Mouse (Mus musculus) thymus, adult 2 months (tissue): ENCODE data around the gene Rpl36a-ps1. TPM values are rescaled to one million over a fixed set of nuclear protein-coding genes. Genes with fewer than 3 reads are reported as not detected.

Experiments
- DNase-seq: peaks from one replicate; pipeline ENCODE4 v3.0.0; 2021
- H3K27ac ChIP-seq: fragments of 200-500 bp; 2 replicates; pipeline ENCODE4 v1.5.1; 2012; ENCODE audit warnings: low read length, control low read depth; ENCODE audit not compliant: control insufficient read depth, insufficient read depth
- H3K27me3 ChIP-seq: fragments of 200-500 bp; 2 replicates; pipeline ENCODE4 v1.6.1; 2012; ENCODE audit warnings: mild to moderate bottlenecking, low read length, moderate library complexity, mixed read lengths; ENCODE audit not compliant: control insufficient read depth, insufficient read depth
- H3K36me3 ChIP-seq: fragments of 200-500 bp; 2 replicates; pipeline ENCODE4 v1.6.1; 2012; ENCODE audit warnings: mild to moderate bottlenecking, low read length, moderate library complexity; ENCODE audit not compliant: control insufficient read depth, insufficient read depth
- H3K4me1 ChIP-seq: fragments of 200-500 bp; replicated peaks from 2 replicates; pipeline ENCODE4 v1.6.1; 2012; ENCODE audit warnings: low read length; ENCODE audit not compliant: control insufficient read depth, insufficient read depth
- H3K4me3 ChIP-seq: fragments of 200-500 bp; 2 replicates; pipeline ENCODE4 v1.5.1; 2012; ENCODE audit warnings: mild to moderate bottlenecking, low read length, control low read depth, moderate library complexity; ENCODE audit not compliant: control insufficient read depth, insufficient read depth
- CTCF ChIP-seq: fragments of 200-500 bp; IDR thresholded peaks from 2 replicates; pipeline ENCODE4 v1.5.1; 2012; ENCODE audit warnings: mild to moderate bottlenecking, control low read depth, low read length, moderate library complexity, borderline replicate concordance; ENCODE audit not compliant: control insufficient read depth, poor library complexity, insufficient read depth; ENCODE audit errors: extremely low read depth
- POLR2A ChIP-seq: fragments of 200-500 bp; IDR thresholded peaks from 2 replicates; pipeline ENCODE4 v1.6.1; 2012; ENCODE audit warnings: mild to moderate bottlenecking, low read length, control low read depth, moderate library complexity; ENCODE audit not compliant: control insufficient read depth, poor library complexity, insufficient read depth; ENCODE audit errors: extremely low read depth
- WGBS: fragments of 180-500 bp; shearing (Covaris S2); methylation state at CpG from one replicate; pipeline ENCODE4 v1.1.7; 2018; 5-methylcytosine and 5-hydroxymethylcytosine counted together
- polyA plus RNA-seq: library from polyadenylated mRNA; depleted of rRNA; stranded (reverse); fragments of >200 nt; gene quantifications from 2 replicates; pipeline ENCODE4 v1.2.3, GENCODE M21; 2012

The Rpl36a-ps1 gene
- polyA plus RNA-seq, 1 experiment, result not detected

DNA sequence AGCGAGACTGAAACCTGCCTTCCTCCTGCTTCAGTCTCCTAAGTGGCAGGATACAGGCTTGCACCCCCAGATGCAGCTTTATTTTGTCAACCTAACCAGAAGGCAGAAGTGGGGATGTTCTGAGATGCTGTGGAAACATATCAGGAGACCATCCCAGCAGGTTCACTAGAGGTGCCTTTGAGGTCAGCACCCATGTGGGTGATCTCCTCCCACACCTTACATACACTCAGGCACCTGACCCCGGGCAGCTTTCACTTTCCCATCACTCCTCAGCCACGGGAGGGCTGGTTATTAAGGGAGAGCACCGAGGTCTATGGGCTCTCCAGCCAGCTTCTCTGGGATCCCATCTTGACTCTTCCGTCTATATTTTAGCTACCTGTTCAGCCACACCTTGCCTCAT, 38.5 kb upstream of the Rpl36a-ps1 start:
- H3K27ac ChIP-seq, result no peak overlapping the region
- no peak for DNase-seq
- H3K4me1 ChIP-seq, result no peaks in the 10 kb centered on the region
- 88% methylated on average over 5 of the region's 5 CpGs for WGBS
- H3K4me3 ChIP-seq, result no peak overlapping the region
- TF ChIP-seq POLR2A (no peak), CTCF (no peak)
- H3K36me3 ChIP-seq, result peaks cover 14% of the 10 kb centered on the region
- no peaks in the 10 kb centered on the region for H3K27me3 ChIP-seq

DNA sequence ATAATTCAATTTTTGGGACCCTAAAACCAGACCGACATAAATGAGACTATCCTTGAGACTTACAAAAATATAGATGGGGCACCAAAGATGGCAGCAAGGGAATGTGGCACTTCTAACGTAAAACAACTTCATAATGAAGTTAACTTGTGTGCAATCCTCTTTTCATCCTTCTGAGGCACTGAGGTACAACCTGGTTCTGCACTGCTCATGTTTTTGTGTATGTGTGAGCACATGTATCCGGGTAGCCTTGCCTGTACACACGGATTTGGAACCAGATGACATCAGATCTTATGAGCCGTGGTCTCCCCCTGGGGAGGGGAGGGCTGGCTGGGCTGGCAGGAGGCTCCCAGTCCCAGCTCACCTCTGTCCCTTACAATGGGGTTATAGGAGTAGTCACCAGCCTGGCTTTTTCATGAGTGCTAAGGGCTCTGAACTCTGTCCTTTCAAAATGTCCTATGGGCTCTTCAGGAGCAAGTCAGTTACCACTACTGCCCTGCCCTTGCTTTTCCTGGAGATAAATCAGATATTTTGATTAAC, 37.3 kb upstream of the Rpl36a-ps1 start:
- TF ChIP-seq POLR2A, result no peak
- DNase-seq, result no peak
- H3K4me1 ChIP-seq, result no peaks in the 10 kb centered on the region
- no peaks in the 10 kb centered on the region for H3K27me3 ChIP-seq
- peaks cover 9% of the 10 kb centered on the region for H3K36me3 ChIP-seq
- 98% methylated on average over 5 of the region's 5 CpGs for WGBS
- no peak overlapping the region for H3K4me3 ChIP-seq
- no peak overlapping the region for H3K27ac ChIP-seq

DNA sequence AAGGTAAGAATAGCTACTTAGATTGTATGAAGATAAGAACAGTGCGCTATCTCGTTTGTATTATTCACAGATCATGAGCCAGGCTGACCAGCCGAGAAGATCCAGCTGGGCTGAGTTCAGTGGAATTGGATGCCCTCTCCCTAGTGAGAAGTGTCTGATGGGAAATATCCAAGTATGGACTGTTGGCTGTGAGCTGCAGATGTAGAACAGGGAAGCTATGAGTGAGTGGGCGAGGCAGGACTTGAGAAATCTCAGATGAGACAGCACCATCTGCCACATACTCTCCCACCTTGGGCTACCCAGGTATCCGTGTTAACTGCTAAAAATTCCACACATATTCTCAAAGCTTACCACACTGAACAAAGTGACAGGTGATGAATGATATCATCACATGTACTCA, 35.9 kb upstream of the Rpl36a-ps1 start:
- Histone ChIP-seq H3K4me3 (no peak overlapping the region), H3K4me1 (no peaks in the 10 kb centered on the region), H3K36me3 (peaks cover 4% of the 10 kb centered on the region), H3K27ac (no peak overlapping the region), H3K27me3 (no peaks in the 10 kb centered on the region)
- DNase-seq, result no peak
- no peak for TF ChIP-seq POLR2A
- TF ChIP-seq CTCF, result no peak
- 83% methylated on average over 5 of the region's 5 CpGs for WGBS

DNA sequence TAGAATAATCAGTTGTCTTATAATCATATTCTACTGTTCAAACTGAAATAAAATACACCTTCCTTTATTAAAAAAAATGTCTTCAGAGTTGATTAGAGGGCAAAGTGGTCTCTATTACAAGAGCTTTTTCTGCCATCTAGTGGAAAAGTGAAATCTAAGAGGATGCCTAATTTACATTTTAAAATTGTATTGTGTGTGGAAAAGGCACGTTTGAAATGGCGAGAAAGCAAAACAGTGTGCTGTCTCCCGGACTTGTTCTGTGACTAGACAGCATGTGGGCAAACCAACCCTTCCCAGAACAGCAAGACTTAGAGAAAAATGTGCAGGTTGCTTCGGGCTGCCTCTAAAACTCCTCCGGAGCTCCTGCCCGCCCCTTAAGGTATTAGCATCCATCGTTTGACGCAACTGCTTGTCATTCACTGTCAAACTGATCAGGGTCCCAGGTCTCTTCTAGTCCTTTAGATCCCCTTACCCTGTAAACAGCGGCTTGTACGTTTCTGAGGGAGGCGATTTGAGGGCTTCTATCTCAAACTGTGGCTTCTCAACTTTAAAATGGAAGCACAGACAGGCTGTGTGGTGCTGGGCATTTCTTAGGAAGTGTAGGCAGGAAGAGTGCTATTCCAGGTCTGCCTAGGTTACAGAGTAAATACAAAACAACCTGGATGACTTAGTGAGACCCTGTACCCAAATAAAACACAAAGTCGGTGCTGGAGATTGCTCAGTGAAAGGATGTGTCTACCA, 28.4 kb upstream of the Rpl36a-ps1 start:
- no peak for DNase-seq
- no peak for TF ChIP-seq CTCF
- no peak for TF ChIP-seq POLR2A
- 57% methylated on average over 12 of the region's 12 CpGs for whole genome bisulfite sequencing

DNA sequence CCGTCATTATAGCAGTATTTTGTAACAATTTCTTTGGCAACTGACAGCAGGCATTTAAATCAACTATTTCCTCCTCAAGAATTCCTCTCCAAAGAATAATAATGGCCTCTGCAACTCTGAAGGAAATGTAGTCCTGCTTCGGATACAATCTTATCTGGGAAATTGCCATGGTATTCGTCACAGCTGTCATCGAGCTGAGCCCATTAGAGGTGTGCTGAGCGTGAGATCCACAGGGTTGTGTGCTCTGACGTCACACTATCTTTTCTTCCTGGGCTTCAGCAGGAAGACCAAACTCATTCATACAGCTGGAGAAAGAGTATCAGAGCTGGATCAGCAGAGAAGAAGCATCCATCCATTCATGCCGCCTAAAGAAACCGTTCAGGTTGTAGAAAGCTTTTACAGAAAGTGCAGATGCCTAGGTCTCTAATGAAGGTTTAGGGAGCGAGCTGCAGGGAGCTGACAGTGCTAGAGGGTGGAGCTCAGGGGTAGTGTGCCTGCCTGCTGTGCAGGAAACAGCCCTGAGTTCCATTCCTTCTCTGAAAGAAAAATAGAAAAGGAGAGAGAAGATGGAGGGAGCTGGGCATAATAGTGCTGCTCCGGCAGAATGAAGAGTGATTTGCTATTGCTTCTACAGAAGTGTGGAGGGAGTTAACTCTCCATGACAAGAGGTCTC, 25.2 kb upstream of the Rpl36a-ps1 start:
- DNase-seq, result no peak
- no peak overlapping the region for H3K27ac ChIP-seq
- no peak overlapping the region for H3K4me3 ChIP-seq
- H3K36me3 ChIP-seq, result no peaks in the 10 kb centered on the region
- H3K27me3 ChIP-seq, result no peaks in the 10 kb centered on the region
- 85% methylated on average over 10 of the region's 10 CpGs for WGBS
- H3K4me1 ChIP-seq, result no peaks in the 10 kb centered on the region
- TF ChIP-seq CTCF, result no peak
- TF ChIP-seq POLR2A, result no peak

More for the DNA sequence above, 28.4 kb upstream of the Rpl36a-ps1 start:
- Histone ChIP-seq H3K27me3 (no peaks in the 10 kb centered on the region), H3K27ac (no peak overlapping the region), H3K4me1 (no peaks in the 10 kb centered on the region), H3K36me3 (no peaks in the 10 kb centered on the region), H3K4me3 (no peak overlapping the region)

DNA sequence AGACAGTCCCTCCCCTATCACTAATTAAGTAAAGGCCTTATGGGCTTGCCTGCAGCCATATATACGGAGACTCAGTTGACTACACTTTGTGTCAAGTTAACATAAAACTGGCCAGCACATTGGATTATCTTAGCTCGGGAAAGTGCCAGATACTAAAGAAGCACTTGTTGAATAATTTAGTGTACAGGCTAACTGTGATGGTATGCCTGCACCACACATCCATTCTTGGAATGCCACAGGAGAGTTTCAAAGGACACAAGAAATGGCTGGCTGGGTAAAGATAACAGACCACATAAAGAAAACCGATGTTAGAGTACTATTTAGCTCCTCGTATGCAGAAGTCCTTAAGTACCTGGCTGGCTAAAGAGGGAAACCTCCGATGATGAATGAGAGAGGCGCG, 24.6 kb upstream of the Rpl36a-ps1 start:
- Histone ChIP-seq H3K4me1 (no peaks in the 10 kb centered on the region), H3K36me3 (no peaks in the 10 kb centered on the region), H3K27me3 (no peaks in the 10 kb centered on the region), H3K27ac (no peak overlapping the region), H3K4me3 (no peak overlapping the region)
- TF ChIP-seq CTCF, result no peak
- TF ChIP-seq POLR2A, result no peak
- no peak for DNase-seq
- WGBS, result 81% methylated on average over 7 of the region's 7 CpGs
